Comparison of ENCODE assay signal across 8 mouse cellular contexts in genomic region chr14:40924378-40925113, GRCm38 (mm10). TPM values are rescaled to one million over a fixed set of nuclear protein-coding genes. Genes with fewer than 3 reads are reported as not detected.
DNase-seq lines count a peak whose midpoint lies in the region; ATAC-seq lines count a peak whose summit lies in the region.

No protein-coding gene starts in this region.

- H3K4me3 ChIP-seq in liver, embryonic 16.5 days (ENCODE audit: low read depth, low read length) = no peak overlapping the region
- no peak overlapping the region for H3K4me3 ChIP-seq in stomach, embryonic 16.5 days (replicated peaks; ENCODE audit: low read length)

- H3K4me1 ChIP-seq in liver, embryonic 16.5 days (ENCODE audit: control insufficient read depth, low read depth, low read length) = peaks cover 37% of the 10 kb centered on the region
- peaks cover 23% of the 10 kb centered on the region; the same call in 1 of the 2 replicates for H3K4me1 ChIP-seq in stomach, embryonic 16.5 days (ENCODE audit: control insufficient read depth, insufficient read depth, low read length)

- H3K27ac ChIP-seq in liver, embryonic 16.5 days (ENCODE audit: low read length) = peak overlapping the region; percentile 73
- peak overlapping the region; percentile 56; the same call in 1 of the 2 replicates for H3K27ac ChIP-seq in stomach, embryonic 16.5 days (ENCODE audit: low read length)

- 14% methylated on average over 10 of the region's 10 CpGs for WGBS in liver, embryonic 16.5 days (ENCODE audit: insufficient replicate concordance)
- WGBS in stomach, embryonic 16.5 days = 43% methylated on average over 10 of the region's 10 CpGs

- H3K4me2 ChIP-seq in liver, embryonic 16.5 days (ENCODE audit: low read depth, low read length) = peak overlapping the region; percentile 17; the same call in 1 of the 2 replicates
- H3K4me2 ChIP-seq in stomach, embryonic 16.5 days (ENCODE audit: low read depth, low read length) = no peak overlapping the region

- intact Hi-C loops in left cerebral cortex, postnatal 10 days (cut with DNase I) = no loop called here

- peak; percentile 67 for ATAC-seq in common myeloid progenitor, adult 5-6 weeks (replicated peaks; ENCODE audit: low read depth, poor library complexity, severe bottlenecking)
- peak; percentile 39 for ATAC-seq in inflammation-experienced regulatory T-cells, adult 6 months
- peak; percentile 70 for ATAC-seq in liver, embryonic 16.5 days (ENCODE audit: low read depth)
- no peak for ATAC-seq in stomach, embryonic 16.5 days (ENCODE audit: insufficient read depth, low FRiP score)
- ATAC-seq in erythroid progenitor cell, adult 5-6 weeks (replicated peaks; ENCODE audit: low FRiP score, poor library complexity, severe bottlenecking) = no peak

- H3K27me3 ChIP-seq in liver, embryonic 16.5 days (ENCODE audit: control insufficient read depth, insufficient read depth, low read depth, low read length) = no peaks in the 10 kb centered on the region
- no peaks in the 10 kb centered on the region for H3K27me3 ChIP-seq in stomach, embryonic 16.5 days (ENCODE audit: control insufficient read depth, insufficient read depth, low read length)

- no peaks in the 10 kb centered on the region for H3K9me3 ChIP-seq in liver, embryonic 16.5 days (replicated peaks; ENCODE audit: control insufficient read depth, low read length)
- no peaks in the 10 kb centered on the region for H3K9me3 ChIP-seq in stomach, embryonic 16.5 days (replicated peaks; ENCODE audit: control insufficient read depth, low read length)

- peak; percentile 24 to 37 for DNase-seq in left cerebral cortex, postnatal 10 days (ENCODE audit: extremely low spot score in 1 of 2, low spot score in 2 of 2)
- no peak for DNase-seq in left cerebral cortex, adult 11 months (ENCODE audit: low spot score)
- no peak for DNase-seq in urinary bladder, postnatal 36 days (ENCODE audit: low spot score in 2 of 2)

- H3K36me3 ChIP-seq in liver, embryonic 16.5 days (ENCODE audit: control insufficient read depth, insufficient read depth) = no peaks in the 10 kb centered on the region
- 0 out of 2 replicates have a peak, but pooled peaks cover 4% of the 10 kb centered on the region for H3K36me3 ChIP-seq in stomach, embryonic 16.5 days (ENCODE audit: control insufficient read depth, insufficient read depth, low read length)

- no peak overlapping the region for H3K9ac ChIP-seq in liver, embryonic 16.5 days (ENCODE audit: low read depth, low read length)
- no peak overlapping the region for H3K9ac ChIP-seq in stomach, embryonic 16.5 days (ENCODE audit: low read length)

RNA-seq across cellular contexts. Expression of gene Sh2d4b, which starts 31.5 kb away (rescaled TPM):
- total RNA-seq in left cerebral cortex, postnatal 10 days (2021) = 1 to 10 TPM; 3.6 to 4.6 TPM
- total RNA-seq in common myeloid progenitor, adult 5-6 weeks (2017) = 0.46 TPM in 1 of 2 replicates, not detected in the other
- 1 to 10 TPM in 1 of 3 experiments, under 1 TPM in 2; 0.39 to 1.4 (median 0.71) TPM for polyA plus RNA-seq in inflammation-experienced regulatory T-cells, adult 6 months (2017; shearing (Covaris generic))
- 0.05 and 0.08 TPM in 2 replicates for polyA plus RNA-seq in liver, embryonic 16.5 days (2015; fragmentation: Nextera tagmentation; extraction: Ambion mirVana)
- 0.35 and 0.41 TPM in 2 replicates for polyA plus RNA-seq in stomach, embryonic 16.5 days (2015; fragmentation: Nextera tagmentation; extraction: Ambion mirVana)
- total RNA-seq in erythroid progenitor cell, adult 5-6 weeks (2015; ENCODE audit: low replicate concordance) = not detected in 2 replicates
- total RNA-seq in erythroid progenitor cell, adult 5-6 weeks (2017; ENCODE audit: low replicate concordance) = 0.39 TPM in 1 of 2 replicates, not detected in the other

RNA-seq across cellular contexts. Expression of gene Tspan14, which starts 42.1 kb away (rescaled TPM):
- total RNA-seq in left cerebral cortex, postnatal 10 days (2021) = 10 to 100 TPM; 63.3 to 64.5 TPM
- total RNA-seq in common myeloid progenitor, adult 5-6 weeks (2017) = 46.6 and 49.2 TPM in 2 replicates
- polyA plus RNA-seq in inflammation-experienced regulatory T-cells, adult 6 months (2017; shearing (Covaris generic)) = 10 to 100 TPM; 52.1 to 82.3 (median 65.1) TPM
- polyA plus RNA-seq in liver, embryonic 16.5 days (2015; fragmentation: Nextera tagmentation; extraction: Ambion mirVana) = 29.1 and 30.0 TPM in 2 replicates
- 77.3 and 88.1 TPM in 2 replicates for polyA plus RNA-seq in stomach, embryonic 16.5 days (2015; fragmentation: Nextera tagmentation; extraction: Ambion mirVana)
- total RNA-seq in erythroid progenitor cell, adult 5-6 weeks (2015; ENCODE audit: low replicate concordance) = 8.8 and 13.3 TPM in 2 replicates
- 4.4 and 7.9 TPM in 2 replicates for total RNA-seq in erythroid progenitor cell, adult 5-6 weeks (2017; ENCODE audit: low replicate concordance)

Comparison
In these comparisons a context has a peak if more than half of its experiments do, and no peak if none do; other contexts are left out.
1. DNase-seq: peak in left cerebral cortex, postnatal 10 days (2 of 2); none in left cerebral cortex, adult 11 months (single experiment) and urinary bladder, postnatal 36 days (0 of 2).
2. ATAC-seq: peak in common myeloid progenitor, adult 5-6 weeks (single experiment), inflammation-experienced regulatory T-cells, adult 6 months (single experiment) and liver, embryonic 16.5 days (single experiment); none in stomach, embryonic 16.5 days (single experiment) and erythroid progenitor cell, adult 5-6 weeks (single experiment).